Mouse (Mus musculus) hindbrain, embryonic 11.5 days (tissue): ENCODE measurements around the gene Lef1. TPM values are rescaled to one million over a fixed set of nuclear protein-coding genes. Genes with fewer than 3 reads are reported as not detected.

ENCODE experiments used
- ATAC-seq: fragments of 200-750 bp; cut with Nextera tagmentation; 2 replicates; pipeline ENCODE4 v1.8.0; 2017; ENCODE audit warnings: mild to moderate bottlenecking, moderate TSS enrichment, moderate library complexity; ENCODE audit not compliant: low FRiP score
- DNase-seq: peaks from one replicate; pipeline ENCODE4 v3.0.0-alpha.2; 2015; ENCODE audit warnings: low spot score
- H3K27ac ChIP-seq: fragments of 300-500 bp; sonication (generic); 2 replicates; pipeline ENCODE4 v1.5.1; 2014; ENCODE audit warnings: mild to moderate bottlenecking, low read depth, low read length
- H3K27me3 ChIP-seq: fragments of 300-500 bp; sonication (generic); 2 replicates; pipeline ENCODE4 v1.6.1; 2014; ENCODE audit warnings: mild to moderate bottlenecking, low read length, moderate library complexity, mixed read lengths; ENCODE audit not compliant: control insufficient read depth, insufficient read depth
- H3K36me3 ChIP-seq: fragments of 300-500 bp; sonication (generic); 2 replicates; pipeline ENCODE4 v1.6.1; 2014; ENCODE audit warnings: mild to moderate bottlenecking, low read length, moderate library complexity, mixed read lengths; ENCODE audit not compliant: control insufficient read depth, insufficient read depth
- H3K4me1 ChIP-seq: fragments of 300-500 bp; sonication (generic); replicated peaks from 2 replicates; pipeline ENCODE4 v1.6.1; 2014; ENCODE audit warnings: low read length, mixed read lengths; ENCODE audit not compliant: control insufficient read depth, insufficient read depth
- H3K4me2 ChIP-seq: fragments of 300-500 bp; sonication (generic); replicated peaks from 2 replicates; pipeline ENCODE4 v1.6.1; 2014; ENCODE audit warnings: mild to moderate bottlenecking, low read depth, low read length
- H3K4me3 ChIP-seq: fragments of 300-500 bp; sonication (generic); 2 replicates; pipeline ENCODE4 v1.5.1; 2014; ENCODE audit warnings: low read depth, low read length
- H3K9ac ChIP-seq: fragments of 300-500 bp; sonication (generic); 2 replicates; pipeline ENCODE4 v1.6.1; 2014; ENCODE audit warnings: low read depth, low read length
- H3K9me3 ChIP-seq: fragments of 300-500 bp; sonication (generic); 2 replicates; pipeline ENCODE4 v1.6.1; 2016; ENCODE audit warnings: low read length; ENCODE audit not compliant: control insufficient read depth
- WGBS: fragments of 180-500 bp; shearing (Covaris S2); extraction: QIAGEN DNeasy Blood & Tissue Kit; methylation state at CpG from one replicate; pipeline ENCODE4 v1.1.7; 2014; 5-methylcytosine and 5-hydroxymethylcytosine counted together
- polyA plus RNA-seq: library from polyadenylated mRNA; unstranded; fragments of >200 nt; fragmentation: Nextera tagmentation; extraction: Ambion mirVana; gene quantifications from 2 replicates; pipeline ENCODE4 v1.2.1, GENCODE M21; 2014

Lef1 gene
- polyA plus RNA-seq, 1 experiment from 2014 or later = 24.6 TPM

GRCm38 (mm10) chr3:131247851-131248250 is 137.6 kb downstream of the Lef1 start:
- Histone ChIP-seq H3K4me2 (no peak overlapping the region), H3K36me3 (no peaks in the 10 kb centered on the region), H3K4me1 (no peaks in the 10 kb centered on the region), H3K27me3 (no peaks in the 10 kb centered on the region), H3K9ac (no peak overlapping the region), H3K27ac (no peak overlapping the region), H3K4me3 (no peak overlapping the region), H3K9me3 (no peaks in the 10 kb centered on the region)
- 80% methylated on average over 5 of the region's 5 CpGs for WGBS
- no peak for DNase-seq
- no peak for ATAC-seq

- Histone ChIP-seq H3K9me3 (no peaks in the 10 kb centered on the region), H3K4me2 (no peak overlapping the region), H3K4me1 (no peaks in the 10 kb centered on the region), H3K4me3 (no peak overlapping the region), H3K27ac (no peak overlapping the region), H3K27me3 (no peaks in the 10 kb centered on the region), H3K36me3 (no peaks in the 10 kb centered on the region), H3K9ac (no peak overlapping the region)
- ATAC-seq (no peak), DNase-seq (no peak)
- WGBS = 85% methylated on average over 10 of the region's 10 CpGs
These were observed 138.2 kb downstream of the Lef1 start for GRCm38 (mm10) chr3:131248444-131248843.

DNA sequence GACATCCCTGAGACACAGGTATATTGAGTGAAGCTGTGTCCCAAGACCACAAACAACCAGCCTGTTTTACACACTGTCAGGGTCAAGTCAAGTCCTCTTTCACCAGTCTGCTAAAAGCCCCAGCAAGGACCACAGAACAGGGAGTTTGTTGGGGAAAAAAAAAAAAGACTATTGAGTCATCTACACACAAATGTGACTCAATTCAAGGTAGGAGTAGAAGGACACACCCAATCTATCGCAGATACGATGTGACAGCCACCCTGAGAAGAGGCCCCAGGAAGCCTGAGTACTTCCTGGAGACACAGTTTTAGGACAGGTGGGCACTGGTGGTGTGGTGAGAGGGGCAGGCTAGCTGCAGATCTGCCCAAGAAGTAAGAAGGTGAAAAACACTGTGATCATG is 140.0 kb downstream of the Lef1 start:
- H3K27me3 ChIP-seq = no peaks in the 10 kb centered on the region
- ATAC-seq (no peak), DNase-seq (no peak)
- H3K36me3 ChIP-seq = no peaks in the 10 kb centered on the region
- no peaks in the 10 kb centered on the region for H3K9me3 ChIP-seq
- H3K4me3 ChIP-seq = no peak overlapping the region
- WGBS = 93% methylated on average over 2 of the region's 2 CpGs
- no peak overlapping the region for H3K4me2 ChIP-seq
- no peak overlapping the region for H3K9ac ChIP-seq
- H3K4me1 ChIP-seq = no peaks in the 10 kb centered on the region
- H3K27ac ChIP-seq = no peak overlapping the region

- ATAC-seq = no peak
- DNase-seq = no peak
- Histone ChIP-seq H3K4me3 (no peak overlapping the region), H3K27ac (no peak overlapping the region), H3K9ac (no peak overlapping the region), H3K9me3 (no peaks in the 10 kb centered on the region), H3K4me2 (no peak overlapping the region), H3K4me1 (no peaks in the 10 kb centered on the region), H3K27me3 (no peaks in the 10 kb centered on the region), H3K36me3 (no peaks in the 10 kb centered on the region)
- 90% methylated on average over 13 of the region's 13 CpGs for WGBS
These were observed 140.7 kb downstream of the Lef1 start for GRCm38 (mm10) chr3:131250978-131251377.

DNA sequence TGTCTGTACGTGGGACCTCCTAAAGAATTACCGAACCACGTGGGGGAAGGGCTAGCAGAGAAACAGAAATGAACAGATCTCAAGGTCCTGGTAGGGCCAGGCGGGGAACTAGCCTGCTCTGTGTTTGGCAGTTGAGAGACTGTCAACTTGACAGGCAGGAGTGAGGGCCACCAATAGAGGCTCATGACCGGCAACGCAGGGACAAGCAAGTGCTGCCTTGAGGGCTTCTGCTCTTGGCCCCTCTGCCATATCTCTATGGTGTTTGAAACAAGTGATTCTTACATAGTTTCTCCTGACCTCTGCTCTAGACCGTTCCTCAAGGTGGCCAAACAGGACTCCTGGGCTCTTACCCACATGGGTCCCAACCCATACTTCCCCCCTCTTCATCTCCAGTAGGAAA is 141.3 kb downstream of the Lef1 start:
- Histone ChIP-seq H3K4me2 (no peak overlapping the region), H3K36me3 (no peaks in the 10 kb centered on the region), H3K9me3 (no peaks in the 10 kb centered on the region), H3K4me3 (no peak overlapping the region), H3K9ac (no peak overlapping the region), H3K27ac (no peak overlapping the region), H3K4me1 (no peaks in the 10 kb centered on the region), H3K27me3 (no peaks in the 10 kb centered on the region)
- DNase-seq = no peak
- WGBS = 93% methylated on average over 7 of the region's 7 CpGs
- no peak for ATAC-seq

DNA sequence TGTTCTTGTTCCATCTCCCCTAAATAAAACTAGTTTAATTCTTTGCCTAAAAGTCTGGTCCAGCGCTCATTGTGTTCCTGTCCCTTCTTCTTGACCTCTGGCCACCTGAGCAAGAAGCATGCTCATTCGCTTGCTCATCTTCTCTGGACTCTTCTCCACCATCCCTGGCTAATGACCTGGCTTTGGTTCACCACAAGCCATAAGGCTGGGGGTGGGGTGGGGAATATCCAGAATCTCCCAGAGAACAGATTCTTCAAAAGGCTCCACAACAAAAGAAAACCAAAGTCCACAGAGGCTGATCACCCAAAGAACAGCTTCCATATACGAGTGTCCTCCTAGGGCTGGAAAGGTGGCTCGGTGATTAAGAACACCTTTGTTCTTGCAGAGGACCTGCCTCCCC is 144.7 kb downstream of the Lef1 start:
- Histone ChIP-seq H3K4me2 (no peak overlapping the region), H3K27ac (no peak overlapping the region), H3K36me3 (no peaks in the 10 kb centered on the region), H3K27me3 (no peaks in the 10 kb centered on the region), H3K4me3 (no peak overlapping the region), H3K9ac (no peak overlapping the region), H3K4me1 (no peaks in the 10 kb centered on the region), H3K9me3 (no peaks in the 10 kb centered on the region)
- DNase-seq (no peak), ATAC-seq (no peak)
- WGBS = 93% methylated on average over 4 of the region's 4 CpGs

GRCm38 (mm10) chr3:131255399-131255981 is 145.2 kb downstream of the Lef1 start:
- ATAC-seq = no peak
- no peak overlapping the region for H3K9ac ChIP-seq
- H3K27ac ChIP-seq = no peak overlapping the region
- H3K27me3 ChIP-seq = no peaks in the 10 kb centered on the region
- H3K4me1 ChIP-seq = no peaks in the 10 kb centered on the region
- WGBS = 99% methylated on average over 3 of the region's 3 CpGs
- H3K4me2 ChIP-seq = no peak overlapping the region
- no peak overlapping the region for H3K4me3 ChIP-seq
- no peak for DNase-seq
- no peaks in the 10 kb centered on the region for H3K9me3 ChIP-seq
- no peaks in the 10 kb centered on the region for H3K36me3 ChIP-seq

DNA sequence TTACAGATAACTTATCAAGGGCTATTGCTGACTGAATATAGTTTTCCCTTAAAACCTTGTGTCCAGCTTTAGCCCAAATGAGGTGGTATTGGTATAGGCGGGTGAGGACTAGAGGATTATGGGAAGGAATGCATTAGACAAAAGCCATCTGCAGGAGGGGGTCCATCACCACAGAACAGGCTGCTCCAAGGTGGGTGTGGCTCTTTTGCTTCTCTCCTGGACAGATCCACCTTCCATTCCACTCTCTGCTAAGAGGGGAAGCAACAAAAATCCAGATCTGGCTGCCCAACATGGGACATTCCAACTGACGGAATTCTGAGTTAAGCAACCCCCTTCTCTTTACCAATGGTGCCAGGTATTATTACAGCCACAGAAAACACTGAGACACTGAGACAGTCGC is 148.7 kb downstream of the Lef1 start:
- no peaks in the 10 kb centered on the region for H3K4me1 ChIP-seq
- no peak for ATAC-seq
- H3K4me3 ChIP-seq = no peak overlapping the region
- no peak overlapping the region for H3K4me2 ChIP-seq
- WGBS = 90% methylated on average over 3 of the region's 3 CpGs
- H3K9me3 ChIP-seq = no peaks in the 10 kb centered on the region
- H3K36me3 ChIP-seq = no peaks in the 10 kb centered on the region
- H3K9ac ChIP-seq = no peak overlapping the region
- H3K27ac ChIP-seq = no peak overlapping the region
- DNase-seq = no peak
- H3K27me3 ChIP-seq = no peaks in the 10 kb centered on the region

- Histone ChIP-seq H3K4me3 (no peak overlapping the region), H3K9ac (no peak overlapping the region), H3K36me3 (no peaks in the 10 kb centered on the region), H3K9me3 (no peaks in the 10 kb centered on the region), H3K27ac (no peak overlapping the region), H3K4me1 (no peaks in the 10 kb centered on the region), H3K27me3 (no peaks in the 10 kb centered on the region), H3K4me2 (no peak overlapping the region)
- ATAC-seq (no peak), DNase-seq (no peak)
- WGBS = 94% methylated on average over 9 of the region's 9 CpGs
These were observed 149.2 kb downstream of the Lef1 start for GRCm38 (mm10) chr3:131259392-131259965.
